Mouse (Mus musculus): Measurements from ENCODE around the gene Nelfe. TPM values are rescaled to one million over a fixed set of nuclear protein-coding genes. Genes with fewer than 3 reads are reported as not detected.

The Nelfe gene
- polyA plus RNA-seq, 2 experiments: 37.5 to 42.7 TPM

- Histone ChIP-seq H3K4me2 (ENCODE audit: low read depth) (no peak overlapping the region), H3K9me3 (ENCODE audit: control insufficient read depth, low read length) (no peaks in the 10 kb centered on the region), H3K27me3 (ENCODE audit: control insufficient read depth, insufficient read depth, low read length) (no peaks in the 10 kb centered on the region), H3K4me1 (replicated peaks; ENCODE audit: control insufficient read depth in 2 of 2, insufficient read depth in 2 of 2, low read length in 1 of 2) (peaks cover 0 to 9% of the 10 kb centered on the region in 2 experiments; a peak in 2 of 4 replicates), H3K36me3 (replicated peaks; ENCODE audit: control insufficient read depth, insufficient read depth, low read depth) (peaks cover 16% of the 10 kb centered on the region), H3K4me3 (ENCODE audit: insufficient read depth in 1 of 2, low read depth in 2 of 2, low read length in 2 of 2) (no peak overlapping the region), H3K9ac (replicated peaks) (no peak overlapping the region), H3K27ac (no peak overlapping the region)
- TF ChIP-seq CTCF (IDR thresholded peaks at IDR 0.05; ENCODE audit: low read depth) (peak; percentile 85), EP300 (IDR thresholded peaks at IDR 0.05; ENCODE audit: low read depth) (no peak)
- 40% methylated on average over 3 of the region's 3 CpGs for WGBS (ENCODE audit: insufficient replicate concordance)
- ATAC-seq (ENCODE audit: insufficient read depth) (0 out of 2 replicates have a peak, but pooled peaks have one; percentile 4), DNase-seq (ENCODE audit: low read depth in 3 of 3, low spot score in 3 of 3) (no peak)
Measured at GRCm38 (mm10) chr17:34855825-34856224, 5.6 kb downstream of the Nelfe start.

- no peak for TF ChIP-seq EP300 (IDR thresholded peaks at IDR 0.05; ENCODE audit: low read depth)
- no peak for TF ChIP-seq CTCF (IDR thresholded peaks at IDR 0.05; ENCODE audit: low read depth)
- no peak overlapping the region for H3K4me2 ChIP-seq (ENCODE audit: low read depth)
- H3K27ac ChIP-seq: no peak overlapping the region
- DNase-seq (ENCODE audit: low read depth in 3 of 3, low spot score in 3 of 3): no peak
- H3K4me1 ChIP-seq (replicated peaks; ENCODE audit: control insufficient read depth in 2 of 2, insufficient read depth in 2 of 2, low read length in 1 of 2): peaks cover 0 to 4% of the 10 kb centered on the region in 2 experiments; a peak in 1 of 4 replicates
- no peak overlapping the region for H3K4me3 ChIP-seq (ENCODE audit: insufficient read depth in 1 of 2, low read depth in 2 of 2, low read length in 2 of 2)
- H3K27me3 ChIP-seq (ENCODE audit: control insufficient read depth, insufficient read depth, low read length): no peaks in the 10 kb centered on the region
- H3K9me3 ChIP-seq (ENCODE audit: control insufficient read depth, low read length): no peaks in the 10 kb centered on the region
- peaks cover 13% of the 10 kb centered on the region for H3K36me3 ChIP-seq (replicated peaks; ENCODE audit: control insufficient read depth, insufficient read depth, low read depth)
- 32% methylated on average over 4 of the region's 4 CpGs for WGBS (ENCODE audit: insufficient replicate concordance)
- no peak overlapping the region for H3K9ac ChIP-seq (replicated peaks)
- ATAC-seq (ENCODE audit: insufficient read depth): no peak
Measured at GRCm38 (mm10) chr17:34858670-34859069, 8.5 kb downstream of the Nelfe start.

GRCm38 (mm10) chr17:34860514-34860913 lies 10.3 kb downstream of the Nelfe start:
- Histone ChIP-seq H3K4me2 (ENCODE audit: low read depth) (peak overlapping the region; percentile 40), H3K4me1 (replicated peaks; ENCODE audit: control insufficient read depth in 2 of 2, insufficient read depth in 2 of 2, low read length in 1 of 2) (peaks cover 0 to 4% of the 10 kb centered on the region in 2 experiments; a peak in 1 of 4 replicates), H3K27ac (no peak overlapping the region), H3K36me3 (replicated peaks; ENCODE audit: control insufficient read depth, insufficient read depth, low read depth) (peaks cover 4% of the 10 kb centered on the region), H3K4me3 (ENCODE audit: insufficient read depth in 1 of 2, low read depth in 2 of 2, low read length in 2 of 2) (peak overlapping the region in 1 of 2 experiments; percentile 42; a peak in 2 of 4 replicates), H3K9me3 (ENCODE audit: control insufficient read depth, low read length) (no peaks in the 10 kb centered on the region), H3K27me3 (ENCODE audit: control insufficient read depth, insufficient read depth, low read length) (no peaks in the 10 kb centered on the region), H3K9ac (replicated peaks) (no peak overlapping the region)
- 67% methylated on average over 9 of the region's 9 CpGs for WGBS (ENCODE audit: insufficient replicate concordance)
- DNase-seq (ENCODE audit: low read depth in 3 of 3, low spot score in 3 of 3) (no peak), ATAC-seq (ENCODE audit: insufficient read depth) (no peak)
- no peak for TF ChIP-seq CTCF (IDR thresholded peaks at IDR 0.05; ENCODE audit: low read depth)
- TF ChIP-seq EP300 (IDR thresholded peaks at IDR 0.05; ENCODE audit: low read depth): no peak

- H3K36me3 ChIP-seq (replicated peaks; ENCODE audit: control insufficient read depth, insufficient read depth, low read depth): no peaks in the 10 kb centered on the region; the same call in 1 of the 2 replicates
- WGBS (ENCODE audit: insufficient replicate concordance): 46% methylated on average over 13 of the region's 13 CpGs
- peak overlapping the region; percentile 33 to 42 for H3K4me3 ChIP-seq (ENCODE audit: insufficient read depth in 1 of 2, low read depth in 2 of 2, low read length in 2 of 2)
- no peak for TF ChIP-seq CTCF (IDR thresholded peaks at IDR 0.05; ENCODE audit: low read depth)
- no peak for TF ChIP-seq EP300 (IDR thresholded peaks at IDR 0.05; ENCODE audit: low read depth)
- peak overlapping the region; percentile 40 for H3K4me2 ChIP-seq (ENCODE audit: low read depth)
- H3K9ac ChIP-seq (replicated peaks): 0 out of 2 replicates have a peak overlapping the region, but pooled peaks have one; percentile 3
- ATAC-seq (ENCODE audit: insufficient read depth) (peak; percentile 65), DNase-seq (ENCODE audit: low read depth in 3 of 3, low spot score in 3 of 3) (no peak)
- no peaks in the 10 kb centered on the region for H3K27me3 ChIP-seq (ENCODE audit: control insufficient read depth, insufficient read depth, low read length)
- no peak overlapping the region for H3K27ac ChIP-seq
- no peaks in the 10 kb centered on the region for H3K9me3 ChIP-seq (ENCODE audit: control insufficient read depth, low read length)
- peaks cover 0 to 4% of the 10 kb centered on the region in 2 experiments; a peak in 1 of 4 replicates for H3K4me1 ChIP-seq (replicated peaks; ENCODE audit: control insufficient read depth in 2 of 2, insufficient read depth in 2 of 2, low read length in 1 of 2)
Measured at GRCm38 (mm10) chr17:34861704-34862415, 11.7 kb downstream of the Nelfe start.

- H3K27ac ChIP-seq: no peak within 1 kb of the TSS; the same call in 1 of the 2 replicates
- H3K27me3 ChIP-seq (ENCODE audit: control insufficient read depth, insufficient read depth, low read length): no peaks in the 10 kb centered on the region
Measured at GRCm38 (mm10) chr17:34862416-34863081, 12.4 kb downstream of the Nelfe start, which contains the start of gene Cfb. Gene Cfb (minus strand): TSS chr17:34862518.

More at GRCm38 (mm10) chr17:34862416-34863081, 12.4 kb downstream of the Nelfe start, which contains the start of gene Cfb:
- Histone ChIP-seq H3K36me3 (replicated peaks; ENCODE audit: control insufficient read depth, insufficient read depth, low read depth) (no peaks in the 10 kb centered on the region), H3K9me3 (ENCODE audit: control insufficient read depth, low read length) (no peaks in the 10 kb centered on the region), H3K9ac (replicated peaks) (0 out of 2 replicates have a peak within 1 kb of the TSS, but pooled peaks have one; percentile 3), H3K4me3 (ENCODE audit: insufficient read depth in 1 of 2, low read depth in 2 of 2, low read length in 2 of 2) (peak within 1 kb of the TSS; percentile 33 to 42), H3K4me1 (replicated peaks; ENCODE audit: control insufficient read depth in 2 of 2, insufficient read depth in 2 of 2, low read length in 1 of 2) (peaks cover 0 to 4% of the 10 kb centered on the region in 2 experiments; a peak in 1 of 4 replicates), H3K4me2 (ENCODE audit: low read depth) (peak within 1 kb of the TSS; percentile 40)
- no peak for DNase-seq (ENCODE audit: low read depth in 3 of 3, low spot score in 3 of 3)
- TF ChIP-seq CTCF (IDR thresholded peaks at IDR 0.05; ENCODE audit: low read depth): no peak
- no peak for TF ChIP-seq EP300 (IDR thresholded peaks at IDR 0.05; ENCODE audit: low read depth)
- WGBS (ENCODE audit: insufficient replicate concordance): 42% methylated on average over 8 of the region's 8 CpGs
- peak; percentile 47; the same call in 1 of the 2 replicates for ATAC-seq (ENCODE audit: insufficient read depth)

Measured in liver, embryonic 14.5 days (tissue).